Mouse (Mus musculus) limb, embryonic 14.5 days (tissue): ENCODE measurements around the gene Glrx. TPM values are rescaled to one million over a fixed set of nuclear protein-coding genes. Genes with fewer than 3 reads are reported as not detected.

Experiments used
- ATAC-seq: fragments of 200-750 bp; cut with Nextera tagmentation; 2 replicates; pipeline ENCODE4 v1.8.0; 2017; ENCODE audit warnings: low read depth, moderate number of reproducible peaks, moderate TSS enrichment; ENCODE audit not compliant: low FRiP score
- DNase-seq: peaks from one replicate; pipeline ENCODE4 v3.0.0-alpha.2; 2015; ENCODE audit warnings: low spot score
- H3K27ac ChIP-seq: fragments of 300-500 bp; sonication (generic); replicated peaks from 2 replicates; pipeline ENCODE4 v1.5.1; 2014; ENCODE audit warnings: low read depth, mild to moderate bottlenecking, low read length, moderate library complexity, mixed read lengths
- H3K27me3 ChIP-seq: fragments of 300-500 bp; sonication (generic); 2 replicates; pipeline ENCODE4 v1.6.1; 2014; ENCODE audit warnings: low read length, mixed read lengths; ENCODE audit not compliant: control insufficient read depth, insufficient read depth
- H3K36me3 ChIP-seq: fragments of 300-500 bp; sonication (generic); 2 replicates; pipeline ENCODE4 v1.6.1; 2014; ENCODE audit warnings: mild to moderate bottlenecking, low read length, moderate library complexity, mixed read lengths; ENCODE audit not compliant: control insufficient read depth, insufficient read depth
- H3K4me1 ChIP-seq: fragments of 300-500 bp; sonication (generic); 2 replicates; pipeline ENCODE4 v1.6.1; 2014; ENCODE audit warnings: antibody characterized with exemption, low read length, mixed read lengths; ENCODE audit not compliant: control insufficient read depth, insufficient read depth
- H3K4me2 ChIP-seq: fragments of 300-500 bp; sonication (generic); replicated peaks from 2 replicates; pipeline ENCODE4 v1.6.1; 2014; ENCODE audit warnings: low read depth, mild to moderate bottlenecking, low read length, moderate library complexity; ENCODE audit not compliant: severe bottlenecking
- H3K4me3 ChIP-seq: fragments of 300-500 bp; sonication (generic); replicated peaks from 2 replicates; pipeline ENCODE4 v1.5.1; 2014; ENCODE audit warnings: low read length
- H3K9ac ChIP-seq: fragments of 300-500 bp; sonication (generic); 2 replicates; pipeline ENCODE4 v1.6.1; 2014; ENCODE audit warnings: mild to moderate bottlenecking, low read depth, low read length, moderate library complexity; ENCODE audit not compliant: severe bottlenecking
- H3K9me3 ChIP-seq: fragments of 300-500 bp; sonication (generic); 2 replicates; pipeline ENCODE4 v1.6.1; 2016; ENCODE audit warnings: low read length; ENCODE audit not compliant: control insufficient read depth
- POLR2A ChIP-seq: fragments of 200-500 bp; IDR thresholded peaks from 2 replicates; pipeline ENCODE4 v1.8.0; 2012; ENCODE audit warnings: inconsistent platforms, mild to moderate bottlenecking, moderate library complexity, borderline replicate concordance; ENCODE audit not compliant: insufficient read depth, insufficient read length; ENCODE audit errors: extremely low read depth
- WGBS: fragments of 180-500 bp; shearing (Covaris S2); extraction: QIAGEN DNeasy Blood & Tissue Kit; methylation state at CpG from one replicate; pipeline ENCODE4 v1.1.7; 2014; 5-methylcytosine and 5-hydroxymethylcytosine counted together
- polyA plus RNA-seq, 2 experiments: library from polyadenylated mRNA; depleted of rRNA in 1 of 2; stranded (reverse) in 1 of 2; unstranded in 1 of 2; fragments of >200 nt; fragmentation: Nextera tagmentation in 1 of 2; extraction: Ambion mirVana in 1 of 2; gene quantifications; 2 replicates each; pipeline versions ENCODE4 v1.2.1 to v1.2.3; 2012 to 2014

Gene Glrx
- polyA plus RNA-seq, 2 experiments = 27.4 to 50.1 TPM

DNA sequence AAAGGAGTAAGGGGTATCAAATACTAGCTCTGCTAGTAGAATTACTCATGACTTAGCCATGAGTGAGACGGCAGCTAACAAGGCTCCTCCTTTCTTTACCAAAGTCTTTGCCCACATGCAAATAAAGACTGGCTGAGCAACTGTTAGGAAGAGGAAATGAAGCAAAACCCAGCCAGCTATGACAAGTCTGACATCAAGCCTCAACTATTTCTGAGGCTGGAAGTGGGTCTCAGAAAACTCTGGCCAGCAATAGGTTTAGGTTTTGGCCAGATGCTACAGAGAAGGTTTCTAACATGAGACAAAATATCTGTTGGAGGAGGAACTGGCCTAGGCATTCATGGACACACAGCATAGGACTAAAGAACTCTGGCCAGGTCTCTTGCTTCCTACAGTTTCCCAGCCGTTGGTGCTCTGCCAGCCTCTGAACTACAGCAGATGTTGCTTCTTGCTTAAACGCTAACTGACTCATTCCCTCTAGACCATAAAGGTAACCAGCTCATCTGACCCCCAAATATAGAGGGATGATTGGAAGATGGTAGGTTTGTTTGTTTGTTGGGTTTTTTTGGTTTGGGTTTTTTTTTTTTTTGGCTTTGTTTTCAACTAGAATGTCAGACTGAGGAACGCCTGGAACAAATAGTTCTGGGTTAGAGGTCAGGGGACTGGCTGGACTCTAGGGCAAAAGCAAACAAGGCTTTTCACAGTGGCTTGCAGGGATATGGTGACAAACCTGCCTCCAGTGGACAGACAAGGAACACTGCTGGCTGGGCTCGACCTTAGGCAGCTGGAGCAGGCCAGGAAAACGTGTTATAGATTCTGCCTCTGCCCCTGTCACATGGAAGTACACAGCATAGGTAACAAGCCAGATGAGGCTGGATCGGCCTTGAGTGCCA is 41.0 kb upstream of the Glrx start:
- Histone ChIP-seq H3K4me3 (no peak overlapping the region), H3K4me1 (no peaks in the 10 kb centered on the region), H3K27me3 (no peaks in the 10 kb centered on the region), H3K27ac (no peak overlapping the region), H3K9ac (no peak overlapping the region), H3K9me3 (no peaks in the 10 kb centered on the region), H3K36me3 (no peaks in the 10 kb centered on the region), H3K4me2 (no peak overlapping the region)
- ATAC-seq (no peak), DNase-seq (peak; percentile 17)
- WGBS = 68% methylated on average over 7 of the region's 7 CpGs
- no peak for TF ChIP-seq POLR2A

DNA sequence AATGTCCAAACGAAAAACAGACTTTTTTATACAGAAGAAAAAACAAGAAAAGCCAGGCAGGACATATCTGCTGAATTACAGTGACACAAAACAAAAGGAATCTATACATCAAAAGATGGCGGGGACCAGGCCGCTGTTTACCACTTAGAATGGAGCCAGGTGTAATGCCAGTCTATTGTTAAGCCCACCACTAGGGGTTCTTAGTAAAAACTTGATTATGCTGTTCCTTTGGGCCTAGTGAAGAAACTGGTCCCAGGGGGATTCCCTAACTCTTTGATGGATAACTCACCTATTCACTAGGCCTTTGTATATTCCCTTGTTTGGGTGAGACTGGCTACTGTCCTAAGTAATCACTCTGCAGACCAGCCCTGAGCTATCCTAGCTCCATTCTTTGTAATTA is 40.2 kb upstream of the Glrx start:
- TF ChIP-seq POLR2A = no peak
- WGBS = 83% methylated on average over 3 of the region's 3 CpGs
- ATAC-seq (no peak), DNase-seq (no peak)
- H3K9me3 ChIP-seq = no peaks in the 10 kb centered on the region
- H3K36me3 ChIP-seq = no peaks in the 10 kb centered on the region
- no peaks in the 10 kb centered on the region for H3K4me1 ChIP-seq
- no peaks in the 10 kb centered on the region for H3K27me3 ChIP-seq
- no peak overlapping the region for H3K9ac ChIP-seq
- no peak overlapping the region for H3K27ac ChIP-seq
- no peak overlapping the region for H3K4me3 ChIP-seq
- no peak overlapping the region for H3K4me2 ChIP-seq

DNA sequence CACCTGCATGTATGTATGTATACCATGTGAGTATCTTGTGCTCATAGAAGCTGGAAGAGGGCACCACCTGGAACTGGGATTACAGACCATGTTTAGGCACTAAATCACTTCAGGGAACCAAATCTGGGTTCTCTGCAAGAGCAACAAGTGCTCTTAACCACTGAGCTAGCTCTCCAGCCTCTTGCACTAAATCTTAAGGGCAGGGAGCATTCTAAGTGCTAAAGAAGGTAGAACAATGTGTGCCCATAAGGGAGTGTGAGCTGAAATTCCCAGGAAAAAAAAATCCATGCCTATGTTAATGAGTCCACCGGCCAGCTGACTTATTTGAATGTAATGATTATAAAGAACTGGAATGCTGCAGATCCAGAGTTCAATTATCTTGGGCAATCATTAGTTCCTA is 31.7 kb upstream of the Glrx start:
- Histone ChIP-seq H3K9ac (no peak overlapping the region), H3K4me1 (no peaks in the 10 kb centered on the region), H3K4me3 (no peak overlapping the region), H3K27ac (no peak overlapping the region), H3K27me3 (no peaks in the 10 kb centered on the region), H3K9me3 (no peaks in the 10 kb centered on the region), H3K4me2 (no peak overlapping the region), H3K36me3 (no peaks in the 10 kb centered on the region)
- DNase-seq = no peak
- ATAC-seq = no peak
- no peak for TF ChIP-seq POLR2A
- 86% methylated on average over 1 of the region's 1 CpGs for WGBS

DNA sequence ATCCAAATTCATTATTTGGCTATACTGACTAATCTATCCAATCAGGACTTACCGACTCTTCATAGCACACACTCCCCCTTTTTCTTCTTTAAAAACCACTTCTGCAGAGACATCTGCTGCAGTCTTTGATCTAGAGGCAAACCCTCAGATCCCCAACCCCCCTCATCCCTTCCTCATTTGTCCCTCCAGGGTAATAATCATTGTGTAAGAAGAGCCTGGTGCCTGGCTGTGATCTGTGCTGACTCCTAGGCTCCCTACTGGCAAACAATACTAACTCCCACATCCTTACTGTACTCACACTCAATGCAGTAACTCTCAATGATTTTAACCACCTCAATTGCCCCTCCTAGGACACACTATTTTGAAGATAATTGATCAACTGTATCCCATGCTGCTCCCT is 29.7 kb upstream of the Glrx start:
- Histone ChIP-seq H3K4me3 (no peak overlapping the region), H3K4me2 (no peak overlapping the region), H3K27ac (no peak overlapping the region), H3K36me3 (no peaks in the 10 kb centered on the region), H3K9me3 (no peaks in the 10 kb centered on the region), H3K4me1 (no peaks in the 10 kb centered on the region), H3K27me3 (no peaks in the 10 kb centered on the region), H3K9ac (no peak overlapping the region)
- TF ChIP-seq POLR2A = no peak
- no peak for ATAC-seq
- 41% methylated on average over 1 of the region's 1 CpGs for WGBS
- DNase-seq = no peak

DNA sequence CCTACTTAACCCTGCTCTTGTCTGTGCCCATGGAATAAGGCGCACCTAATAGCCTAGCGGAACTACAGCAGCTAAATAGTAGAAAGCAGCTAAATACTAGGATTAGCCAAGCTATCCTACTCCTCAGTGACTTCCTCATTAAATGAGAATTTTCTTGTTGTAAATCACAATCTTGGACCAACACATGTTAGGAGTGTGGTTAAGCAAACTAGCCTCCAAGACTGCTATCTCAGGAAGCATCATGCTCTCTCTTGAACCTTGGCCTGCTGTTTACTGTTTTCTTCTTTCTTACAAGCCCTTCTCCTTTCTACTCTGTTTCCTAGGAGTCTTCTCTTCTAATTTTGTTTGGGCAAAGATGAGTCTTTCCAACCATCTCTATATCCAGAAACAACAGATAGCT is 22.5 kb upstream of the Glrx start:
- no peaks in the 10 kb centered on the region for H3K9me3 ChIP-seq
- no peaks in the 10 kb centered on the region for H3K4me1 ChIP-seq
- TF ChIP-seq POLR2A = no peak

More for the DNA sequence above, 22.5 kb upstream of the Glrx start:
- Histone ChIP-seq H3K9ac (no peak overlapping the region), H3K4me2 (no peak overlapping the region), H3K27ac (no peak overlapping the region), H3K27me3 (no peaks in the 10 kb centered on the region), H3K36me3 (no peaks in the 10 kb centered on the region), H3K4me3 (no peak overlapping the region)
- no peak for ATAC-seq
- WGBS = 98% methylated on average over 2 of the region's 2 CpGs
- no peak for DNase-seq
